Mouse (Mus musculus) right cerebral cortex, postnatal 36 days (tissue): ENCODE results near the gene Mrpl4.
A peak's percentile ranks its signal among the peaks of the same experiment; 100 is the strongest.

Experiments used
- DNase-seq, 2 experiments: peaks; one replicate each; pipeline ENCODE4 v3.0.0; 2022; ENCODE audit warnings: low spot score in 2 of 2, mixed read lengths in 1 of 2

The Mrpl4 gene

GRCm38 (mm10) chr9:21002627-21003551 is at the start of gene Mrpl4:
TSS of gene Mrpl4 (plus strand) at chr9:21002738.
- DNase-seq = peak; percentile 88 to 89

- no peak for DNase-seq
These were observed 45.5 kb upstream of the Mrpl4 start for GRCm38 (mm10) chr9:20956989-20957388.

- DNase-seq = no peak
These were observed 43.1 kb upstream of the Mrpl4 start, which contains the start of gene Dnmt1 for GRCm38 (mm10) chr9:20959430-20959938. TSS of gene Dnmt1 (minus strand) at chr9:20959888.

- DNase-seq = no peak
These were observed 41.0 kb upstream of the Mrpl4 start for GRCm38 (mm10) chr9:20961557-20961956.

- no peak for DNase-seq
These were observed 36.9 kb upstream of the Mrpl4 start for GRCm38 (mm10) chr9:20965606-20966005.

GRCm38 (mm10) chr9:20966008-20966407 is 36.5 kb upstream of the Mrpl4 start:
- no peak for DNase-seq

GRCm38 (mm10) chr9:20966747-20967146 is 35.8 kb upstream of the Mrpl4 start:
- no peak for DNase-seq

GRCm38 (mm10) chr9:20971751-20972140 is 30.8 kb upstream of the Mrpl4 start:
- no peak for DNase-seq

GRCm38 (mm10) chr9:20972141-20972992 is 30.2 kb upstream of the Mrpl4 start:
- peak; percentile 50 to 64 for DNase-seq

- DNase-seq = no peak
These were observed 29.4 kb upstream of the Mrpl4 start for GRCm38 (mm10) chr9:20973001-20973681.

GRCm38 (mm10) chr9:20973682-20974075 is 28.9 kb upstream of the Mrpl4 start:
- no peak for DNase-seq

- DNase-seq = no peak
These were observed 26.9 kb upstream of the Mrpl4 start for GRCm38 (mm10) chr9:20975431-20976215.

GRCm38 (mm10) chr9:20976216-20976960 is 26.1 kb upstream of the Mrpl4 start, which contains the start of gene S1pr2:
TSS of gene S1pr2 (minus strand) at chr9:20976781.
- DNase-seq = peak; percentile 28 to 34

GRCm38 (mm10) chr9:20976961-20977689 is 25.4 kb upstream of the Mrpl4 start:
- DNase-seq = no peak

- DNase-seq = no peak
These were observed 24.0 kb upstream of the Mrpl4 start for GRCm38 (mm10) chr9:20978409-20979095.

- DNase-seq = no peak
These were observed 23.4 kb upstream of the Mrpl4 start for GRCm38 (mm10) chr9:20979181-20979580.

GRCm38 (mm10) chr9:20979769-20980168 is 22.8 kb upstream of the Mrpl4 start:
- no peak for DNase-seq

- DNase-seq = no peak
These were observed 20.4 kb upstream of the Mrpl4 start for GRCm38 (mm10) chr9:20982171-20982570.

- no peak for DNase-seq
These were observed 19.4 kb upstream of the Mrpl4 start for GRCm38 (mm10) chr9:20983169-20983568.
